Mouse (Mus musculus): ENCODE data around the gene Plekha1. TPM values are rescaled to one million over a fixed set of nuclear protein-coding genes. Genes with fewer than 3 reads are reported as not detected.

Gene Plekha1
- polyA plus RNA-seq, 1 experiment: 13.4 TPM

GRCm38 (mm10) chr7:130910841-130911240 is 45.3 kb downstream of the Plekha1 start:
- no peak overlapping the region for H3ac ChIP-seq (ENCODE audit: control insufficient read depth, insufficient read length)
- H3K4me2 ChIP-seq (ENCODE audit: low read depth): no peak overlapping the region
- no peaks in the 10 kb centered on the region for H3K79me2 ChIP-seq (ENCODE audit: control insufficient read depth, insufficient read depth)
- TF ChIP-seq TCF3 (IDR thresholded peaks at IDR 0.05; ENCODE audit: insufficient read length, low read depth): no peak
- H3K27me3 ChIP-seq (ENCODE audit: control insufficient read depth, insufficient read depth, insufficient read length): no peaks in the 10 kb centered on the region
- H3K36me3 ChIP-seq (ENCODE audit: control insufficient read depth, insufficient read depth): peaks cover 43% of the 10 kb centered on the region
- no peak overlapping the region for H3K4me3 ChIP-seq

GRCm38 (mm10) chr7:130914693-130915363 is 49.3 kb downstream of the Plekha1 start:
- no peak for TF ChIP-seq TCF12 (IDR thresholded peaks at IDR 0.05; ENCODE audit: insufficient read depth, poor library complexity, severe bottlenecking)
- TF ChIP-seq SRF (IDR thresholded peaks at IDR 0.05; ENCODE audit: control insufficient read depth, insufficient read length, low read depth): no peak
- TF ChIP-seq TCF3 (IDR thresholded peaks at IDR 0.05; ENCODE audit: insufficient read length, low read depth): no peak
- no peak for TF ChIP-seq REST (IDR thresholded peaks at IDR 0.05; ENCODE audit: insufficient read depth, insufficient read length)
- TF ChIP-seq CEBPB (IDR thresholded peaks at IDR 0.05; ENCODE audit: insufficient read depth, poor library complexity, severe bottlenecking): no peak
- TF ChIP-seq POLR2A (IDR thresholded peaks at IDR 0.05; ENCODE audit: insufficient read length, low read depth): no peak
- TF ChIP-seq E2F4 (IDR thresholded peaks at IDR 0.05; ENCODE audit: insufficient read depth): no peak
- no peak for TF ChIP-seq USF1 (IDR thresholded peaks at IDR 0.05; ENCODE audit: low read depth)
- TF ChIP-seq MYOG (IDR thresholded peaks at IDR 0.05; ENCODE audit: control insufficient read depth in 1 of 3, insufficient read depth in 1 of 3, insufficient read length in 2 of 3, low read depth in 2 of 3): no peak
- Histone ChIP-seq H3K79me2 (ENCODE audit: control insufficient read depth, insufficient read depth) (no peaks in the 10 kb centered on the region), H3K27me3 (ENCODE audit: control insufficient read depth, insufficient read depth, insufficient read length) (no peaks in the 10 kb centered on the region), H3K4me2 (ENCODE audit: low read depth) (no peak overlapping the region), H3K36me3 (ENCODE audit: control insufficient read depth, insufficient read depth) (peaks cover 26% of the 10 kb centered on the region), H3ac (ENCODE audit: control insufficient read depth, insufficient read length) (no peak overlapping the region), H3K4me3 (no peak overlapping the region)

DNA sequence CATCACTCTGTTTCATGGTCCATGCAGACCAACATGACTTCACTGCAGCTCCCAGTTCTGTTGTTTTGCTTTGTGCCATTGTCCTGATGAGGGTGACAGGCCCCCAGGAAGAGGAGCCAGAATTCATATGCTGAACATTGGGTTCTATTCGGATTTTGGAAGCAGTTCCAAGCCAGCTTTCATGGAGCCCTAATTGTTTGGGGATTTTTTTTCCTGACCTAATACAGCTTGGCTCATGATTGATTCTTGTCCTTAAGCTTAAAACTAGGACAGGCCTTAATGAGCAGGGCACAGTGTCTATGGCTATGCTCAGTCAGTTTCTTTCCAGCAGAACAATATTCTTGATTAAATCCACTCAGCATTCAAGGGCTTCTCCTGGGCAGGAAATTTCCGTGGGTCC is 52.7 kb downstream of the Plekha1 start:
- Histone ChIP-seq H3K4me2 (ENCODE audit: low read depth) (no peak overlapping the region), H3K27me3 (ENCODE audit: control insufficient read depth, insufficient read depth, insufficient read length) (no peaks in the 10 kb centered on the region), H3ac (ENCODE audit: control insufficient read depth, insufficient read length) (no peak overlapping the region), H3K4me3 (no peak overlapping the region), H3K79me2 (ENCODE audit: control insufficient read depth, insufficient read depth) (no peaks in the 10 kb centered on the region), H3K36me3 (ENCODE audit: control insufficient read depth, insufficient read depth) (no peaks in the 10 kb centered on the region)
- TF ChIP-seq TCF12 (IDR thresholded peaks at IDR 0.05; ENCODE audit: insufficient read depth, poor library complexity, severe bottlenecking) (no peak), SRF (IDR thresholded peaks at IDR 0.05; ENCODE audit: control insufficient read depth, insufficient read length, low read depth) (no peak), REST (IDR thresholded peaks at IDR 0.05; ENCODE audit: insufficient read depth, insufficient read length) (no peak), CEBPB (IDR thresholded peaks at IDR 0.05; ENCODE audit: insufficient read depth, poor library complexity, severe bottlenecking) (no peak), TCF3 (IDR thresholded peaks at IDR 0.05; ENCODE audit: insufficient read length, low read depth) (no peak)

GRCm38 (mm10) chr7:130922981-130923731 is 57.6 kb downstream of the Plekha1 start:
- no peak overlapping the region for H3K4me3 ChIP-seq
- H3K79me2 ChIP-seq (ENCODE audit: control insufficient read depth, insufficient read depth): no peaks in the 10 kb centered on the region
- TF ChIP-seq MYOD1 (IDR thresholded peaks at IDR 0.05; ENCODE audit: control insufficient read depth in 1 of 3, insufficient read length in 2 of 3, low read depth in 2 of 3) (peak; percentile 13 to 74 (median 30)), TCF3 (IDR thresholded peaks at IDR 0.05; ENCODE audit: insufficient read length, low read depth) (no peak)
- no peaks in the 10 kb centered on the region for H3K36me3 ChIP-seq (ENCODE audit: control insufficient read depth, insufficient read depth)
- H3K27me3 ChIP-seq (ENCODE audit: control insufficient read depth, insufficient read depth, insufficient read length): no peaks in the 10 kb centered on the region
- peak overlapping the region; percentile 50 for H3K4me2 ChIP-seq (ENCODE audit: low read depth)
- H3ac ChIP-seq (ENCODE audit: control insufficient read depth, insufficient read length): no peak overlapping the region

DNA sequence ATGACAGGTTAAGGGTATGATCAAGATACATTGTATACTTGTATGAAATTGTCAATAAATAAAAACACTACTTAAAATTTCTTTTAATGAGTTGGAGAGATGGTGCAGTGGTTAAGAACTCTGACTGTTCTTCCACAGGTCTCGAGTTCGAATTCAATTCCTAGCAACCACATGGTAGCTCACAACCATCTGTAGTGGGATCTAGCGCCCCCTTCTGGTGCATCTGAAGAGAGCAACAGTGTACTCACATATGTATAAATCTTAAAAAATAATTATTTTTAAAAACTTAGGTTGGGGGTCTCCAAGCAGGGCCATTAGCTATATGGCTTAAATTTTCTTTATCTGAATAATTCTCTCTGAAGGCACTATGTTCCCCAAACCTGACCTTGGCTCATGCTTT is 64.8 kb downstream of the Plekha1 start:
- no peaks in the 10 kb centered on the region for H3K27me3 ChIP-seq (ENCODE audit: control insufficient read depth, insufficient read depth, insufficient read length)
- no peak overlapping the region for H3K4me3 ChIP-seq
- H3ac ChIP-seq (ENCODE audit: control insufficient read depth, insufficient read length): no peak overlapping the region
- H3K79me2 ChIP-seq (ENCODE audit: control insufficient read depth, insufficient read depth): no peaks in the 10 kb centered on the region
- TF ChIP-seq E2F4 (IDR thresholded peaks at IDR 0.05; ENCODE audit: insufficient read depth) (no peak), SRF (IDR thresholded peaks at IDR 0.05; ENCODE audit: control insufficient read depth, insufficient read length, low read depth) (no peak), POLR2A (IDR thresholded peaks at IDR 0.05; ENCODE audit: insufficient read length, low read depth) (no peak), USF1 (IDR thresholded peaks at IDR 0.05; ENCODE audit: low read depth) (no peak), REST (IDR thresholded peaks at IDR 0.05; ENCODE audit: insufficient read depth, insufficient read length) (no peak), MAX (IDR thresholded peaks at IDR 0.05; ENCODE audit: low read depth) (no peak), CEBPB (IDR thresholded peaks at IDR 0.05; ENCODE audit: insufficient read depth, poor library complexity, severe bottlenecking) (no peak), TCF12 (IDR thresholded peaks at IDR 0.05; ENCODE audit: insufficient read depth, poor library complexity, severe bottlenecking) (no peak), POLR2AphosphoS2 (IDR thresholded peaks at IDR 0.05; ENCODE audit: insufficient read length, low read depth) (no peak), MYOD1 (IDR thresholded peaks at IDR 0.05; ENCODE audit: control insufficient read depth in 1 of 3, insufficient read length in 2 of 3, low read depth in 2 of 3) (no peak), TCF3 (IDR thresholded peaks at IDR 0.05; ENCODE audit: insufficient read length, low read depth) (no peak), MYOG (IDR thresholded peaks at IDR 0.05; ENCODE audit: control insufficient read depth in 1 of 3, insufficient read depth in 1 of 3, insufficient read length in 2 of 3, low read depth in 2 of 3) (no peak)
- H3K36me3 ChIP-seq (ENCODE audit: control insufficient read depth, insufficient read depth): no peaks in the 10 kb centered on the region
- no peak overlapping the region for H3K4me2 ChIP-seq (ENCODE audit: low read depth)
